Mouse (Mus musculus) embryo, embryonic 11.5 days (tissue): ENCODE measurements around the gene Gm9507.
A peak's percentile ranks its signal among the peaks of the same experiment; 100 is the strongest.
"Not testable (repeated sequence)": the region's sequence is repeated elsewhere in the genome, so short reads cannot be mapped to it uniquely, and the experiment has no call there.

ENCODE experiments used
- DNase-seq: peaks from one replicate; pipeline ENCODE4 v3.0.0-alpha.2; 2012; ENCODE audit warnings: low read depth, low spot score

The Gm9507 gene

DNA sequence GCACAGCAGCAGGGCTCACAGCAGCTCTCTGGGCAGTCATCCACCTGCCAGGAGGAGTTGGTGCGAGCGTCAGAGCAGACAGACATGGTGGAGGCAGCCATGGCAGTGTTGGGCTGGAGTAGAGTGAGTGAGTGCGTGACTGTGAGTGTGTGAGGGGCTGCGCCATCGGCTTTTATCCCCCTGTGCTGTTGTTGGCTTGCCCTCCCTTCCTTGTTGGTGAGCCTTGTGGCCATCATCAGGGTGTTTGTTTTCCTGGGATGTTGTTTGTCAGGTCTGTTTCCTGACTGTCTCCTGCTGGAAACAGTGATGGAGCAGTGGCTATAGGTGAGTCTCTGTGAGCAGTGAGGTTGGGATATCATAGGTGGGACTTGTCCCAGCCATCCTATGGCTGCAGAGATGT lies at the start of gene Gm9507:
Gene Gm9507 (minus strand): TSS at position 101 of the 400 bp plus-strand sequence.
- no peak for DNase-seq

- DNase-seq, result no peak
These were observed 40.9 kb upstream of the Gm9507 start, which contains the start of gene Gm10318 for GRCm38 (mm10) chr10:77852559-77852958. Gm10318 (plus strand) TSS chr10:77852859.

DNA sequence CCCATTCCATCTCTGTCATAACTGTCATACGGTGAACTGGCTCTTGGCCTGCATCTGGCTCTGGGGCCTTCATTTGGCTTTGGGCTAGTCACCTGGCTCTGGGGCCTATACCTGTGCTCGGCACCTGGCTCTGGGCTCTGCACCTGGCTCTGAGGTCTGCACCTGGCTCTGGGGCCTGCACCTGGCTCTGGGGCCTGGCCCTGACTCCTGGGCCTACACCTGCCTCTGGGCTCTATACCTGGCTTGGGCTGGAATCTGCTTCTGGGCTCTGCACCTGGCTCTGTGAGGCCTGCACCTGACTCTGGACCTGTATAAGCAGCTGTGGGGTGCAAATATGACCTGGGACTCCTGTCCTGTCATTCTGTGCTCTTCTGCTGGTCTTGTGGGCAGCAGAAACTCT lies 35.9 kb upstream of the Gm9507 start:
- DNase-seq, result no peak

DNA sequence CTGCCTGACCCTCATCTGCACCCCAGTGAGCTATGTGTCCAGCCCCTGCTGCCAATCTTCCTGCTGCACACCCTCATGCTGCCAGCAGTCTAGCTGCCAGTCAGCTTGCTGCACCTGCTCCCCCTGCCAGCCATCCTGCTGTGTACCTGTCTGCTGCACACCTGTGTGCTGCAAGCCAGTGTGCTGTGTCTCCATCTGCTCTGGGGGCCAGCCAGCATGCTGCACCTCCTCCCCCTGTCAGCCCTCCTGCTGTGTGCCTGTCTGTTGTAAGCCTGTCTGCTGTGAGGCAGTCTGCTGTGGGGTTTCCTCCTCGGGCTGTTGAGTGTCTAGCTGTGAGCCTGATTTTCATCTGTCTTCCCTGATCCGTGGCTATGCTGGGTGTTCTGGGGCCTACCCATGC lies 35.3 kb upstream of the Gm9507 start:
- no peak for DNase-seq

- DNase-seq, result no peak
These were observed 34.9 kb upstream of the Gm9507 start, which contains the start of gene Gm36176 for GRCm38 (mm10) chr10:77846503-77846902. Gm36176 (plus strand) TSS chr10:77846803.

DNA sequence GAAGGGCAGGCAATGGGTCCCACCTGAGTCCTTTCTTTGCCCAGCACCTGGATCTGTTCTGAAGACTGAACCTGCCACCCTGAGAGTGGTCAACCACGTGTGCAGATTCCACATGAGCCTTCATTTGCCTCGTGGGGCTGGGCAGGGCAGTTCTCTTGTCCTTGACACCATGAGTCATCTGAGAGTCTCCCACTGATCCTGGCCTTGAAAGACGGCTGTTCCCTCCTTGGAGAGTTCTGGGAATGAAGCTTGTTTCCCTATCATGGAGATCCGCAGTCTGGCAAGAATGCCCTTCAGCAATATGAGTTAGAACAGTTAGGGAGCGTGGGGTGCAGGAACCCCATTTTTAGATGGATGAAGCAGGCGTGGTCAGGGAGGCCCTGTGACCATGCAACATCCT lies 27.4 kb upstream of the Gm9507 start:
- no peak for DNase-seq

DNA sequence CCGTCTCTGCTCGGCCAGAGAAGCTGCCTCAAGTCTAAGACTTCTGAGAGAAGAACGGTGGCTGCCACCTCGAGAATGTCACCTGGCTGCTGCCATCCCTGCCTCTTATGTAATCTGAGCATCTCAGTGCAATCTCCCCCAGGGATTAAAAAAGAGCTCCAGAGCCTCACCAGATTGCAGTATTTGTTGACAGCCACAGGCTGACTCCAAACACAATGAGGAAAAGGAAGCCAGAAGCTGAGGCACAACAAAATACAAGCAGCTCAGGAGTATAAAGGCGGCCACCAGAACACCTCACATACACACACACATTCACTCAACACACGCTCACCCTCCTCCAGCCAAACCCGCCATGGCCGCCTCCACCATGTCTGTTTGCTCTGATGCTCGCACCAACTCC lies 24.0 kb upstream of the Gm9507 start, which contains the start of gene Krtap10-10:
Gene Krtap10-10 (plus strand): TSS at position 301 of the 400 bp plus-strand sequence.
- no peak for DNase-seq

- no peak for DNase-seq
These were observed 15.3 kb upstream of the Gm9507 start, which contains the start of gene Krtap10-4 for GRCm38 (mm10) chr10:77826951-77827350. Krtap10-4 (minus strand) TSS chr10:77827095.

DNA sequence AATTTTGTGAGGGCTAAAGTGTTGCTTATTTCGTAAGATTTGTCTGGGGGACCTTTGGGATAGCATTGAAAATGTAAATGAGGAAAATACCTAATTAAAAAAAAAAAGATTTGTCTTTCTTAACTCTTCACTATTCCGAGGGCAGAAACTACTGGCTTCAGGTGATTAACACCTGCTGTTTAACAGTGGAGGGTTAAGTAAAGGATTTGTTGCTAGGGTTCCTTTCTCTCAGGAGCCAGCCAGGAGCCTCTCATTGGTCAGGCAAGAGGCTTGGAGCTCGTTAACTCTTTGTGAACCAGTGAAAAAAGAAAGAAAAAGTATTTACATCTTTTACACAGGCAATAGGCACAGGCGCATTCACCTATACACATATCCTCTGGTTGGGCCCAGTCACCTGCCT lies 7.6 kb upstream of the Gm9507 start:
- no peak for DNase-seq

GRCm38 (mm10) chr10:77818523-77818922 lies 6.9 kb upstream of the Gm9507 start:
- no peak for DNase-seq

DNA sequence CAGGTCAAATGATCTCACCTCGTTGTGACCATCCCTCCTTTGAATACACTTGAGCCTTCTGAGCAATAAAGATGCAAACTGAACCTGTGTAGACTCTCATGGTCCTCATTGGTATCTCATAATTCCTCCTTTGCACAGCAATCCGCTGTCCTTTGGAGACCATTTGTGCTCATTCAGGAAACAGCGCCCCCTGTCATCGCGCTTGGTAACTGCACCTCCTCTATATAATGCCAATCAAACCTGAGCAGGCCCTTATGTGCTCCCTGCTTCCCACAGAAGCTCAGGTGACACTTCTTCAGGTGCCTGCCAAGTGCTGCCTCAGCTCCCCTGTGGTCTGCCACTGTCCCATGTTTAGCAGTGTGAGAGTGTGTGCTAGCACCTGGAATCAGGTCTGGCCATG lies 3.9 kb upstream of the Gm9507 start:
- DNase-seq, result peak; percentile 14

GRCm38 (mm10) chr10:77814382-77814781 lies 2.7 kb upstream of the Gm9507 start, which contains the start of gene Gm2696:
Gm2696 (plus strand) TSS chr10:77814682.
- DNase-seq, result no peak

GRCm38 (mm10) chr10:77804095-77804494 lies 7.5 kb downstream of the Gm9507 start:
- DNase-seq, result no peak

GRCm38 (mm10) chr10:77798921-77799508 lies 12.6 kb downstream of the Gm9507 start, which contains the start of gene Gm19668:
Gm19668 (minus strand) TSS chr10:77799133.
- no peak for DNase-seq

- not testable (repeated sequence) for DNase-seq
These were observed 13.3 kb downstream of the Gm9507 start for GRCm38 (mm10) chr10:77798164-77798920.

GRCm38 (mm10) chr10:77797677-77798076 lies 14.0 kb downstream of the Gm9507 start:
- no peak for DNase-seq

- no peak for DNase-seq
These were observed 16.7 kb downstream of the Gm9507 start, which contains the start of gene Gm9639 for GRCm38 (mm10) chr10:77794976-77795375. Gm9639 (minus strand) TSS chr10:77795076.

GRCm38 (mm10) chr10:77788621-77789020 lies 23.0 kb downstream of the Gm9507 start:
- DNase-seq, result no peak

- not testable (repeated sequence) for DNase-seq
These were observed 23.8 kb downstream of the Gm9507 start, which contains the start of gene Gm7137 for GRCm38 (mm10) chr10:77787876-77788275. Gm7137 (minus strand) TSS chr10:77788200.

GRCm38 (mm10) chr10:77783396-77783795 lies 28.2 kb downstream of the Gm9507 start:
- not testable (repeated sequence) for DNase-seq

DNA sequence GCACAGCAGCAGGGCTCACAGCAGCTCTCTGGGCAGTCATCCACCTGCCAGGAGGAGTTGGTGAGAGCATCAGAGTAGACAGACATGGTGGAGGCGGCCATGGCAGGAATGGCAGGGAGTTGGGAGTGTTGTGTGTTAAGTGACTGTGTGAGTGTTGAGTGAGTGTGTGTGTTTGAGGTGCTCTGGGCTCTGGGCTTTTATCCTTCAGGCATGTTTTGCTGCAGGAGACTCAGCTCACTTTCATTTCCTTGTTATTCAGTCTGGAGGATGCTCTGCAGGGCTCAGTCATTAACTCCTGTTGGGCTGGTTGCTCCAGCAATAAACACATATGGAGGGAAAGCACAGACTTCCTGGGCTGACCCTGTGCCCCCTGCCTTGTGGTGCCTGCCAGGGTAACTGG lies 29.2 kb downstream of the Gm9507 start, which contains the start of gene Gm3250:
Gene Gm3250 (minus strand): TSS at position 101 of the 400 bp plus-strand sequence.
- not testable (repeated sequence) for DNase-seq

GRCm38 (mm10) chr10:77776844-77777243 lies 34.8 kb downstream of the Gm9507 start, which contains the start of gene Gm7138:
Gm7138 (minus strand) TSS chr10:77776944.
- not testable (repeated sequence) for DNase-seq
